Mouse (Mus musculus): Measurements from ENCODE around the gene Rif1.

DNA sequence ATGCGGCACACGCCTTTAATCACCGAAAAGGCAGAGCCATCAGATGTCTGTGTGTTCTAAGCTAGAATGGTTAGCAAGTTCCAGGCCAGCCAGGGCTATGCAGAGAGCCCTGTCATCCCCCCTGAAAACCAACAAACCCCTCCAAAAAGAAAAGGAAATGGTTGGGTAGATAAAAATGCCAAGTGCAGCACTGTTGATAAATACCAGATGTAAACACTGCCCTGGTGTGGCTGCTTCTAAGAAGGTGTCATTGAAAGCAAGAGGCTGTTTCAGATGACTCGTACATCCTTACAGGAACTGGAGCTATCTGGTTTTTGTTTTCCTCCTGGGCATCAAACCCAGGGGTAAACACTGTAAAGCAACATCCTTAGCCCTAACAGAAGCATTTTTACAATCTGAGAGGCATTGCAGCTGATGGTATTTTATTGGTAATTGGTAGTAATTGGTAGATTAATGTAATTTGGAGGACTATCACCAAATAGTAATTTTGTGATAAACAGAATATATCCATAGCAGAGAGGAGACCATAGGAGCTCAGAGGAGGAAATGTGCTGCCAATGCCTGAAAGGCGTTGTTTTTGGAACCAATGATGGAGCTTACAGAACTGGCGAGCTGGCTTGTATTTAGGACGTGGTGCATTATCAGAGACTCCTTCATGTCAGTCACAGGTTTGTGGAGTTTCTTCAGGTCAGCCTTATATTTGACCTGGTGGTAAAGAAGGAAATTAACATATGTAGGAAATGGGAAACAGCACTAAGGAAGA, 96.8 kb downstream of the Rif1 start:
- TF ChIP-seq CHD2 (IDR thresholded peaks at IDR 0.05; ENCODE audit: low read depth, low read length) = no peak
- TF ChIP-seq MAFK (IDR thresholded peaks at IDR 0.05; ENCODE audit: insufficient read depth, low read depth, low read length) = no peak
